Mouse (Mus musculus) myocyte (in vitro differentiated cells): Measurements from ENCODE around the gene Swt1. TPM values are rescaled to one million over a fixed set of nuclear protein-coding genes. Genes with fewer than 3 reads are reported as not detected.
A peak's percentile ranks its signal among the peaks of the same experiment; 100 is the strongest.

Experiments used
- H3K27me3 ChIP-seq: one replicate; pipeline ENCODE4 v1.6.1; 2011; ENCODE audit not compliant: control insufficient read depth, insufficient read depth, insufficient read length
- H3K36me3 ChIP-seq: one replicate; pipeline ENCODE4 v1.6.1; 2011; ENCODE audit not compliant: control insufficient read depth, insufficient read depth
- H3K4me2 ChIP-seq: one replicate; pipeline ENCODE4 v1.6.1; 2011; ENCODE audit warnings: low read depth, control low read depth
- H3K4me3 ChIP-seq: one replicate; pipeline ENCODE4 v1.5.1; 2011; ENCODE audit warnings: mild to moderate bottlenecking, control low read depth, moderate library complexity
- H3K79me2 ChIP-seq: one replicate; pipeline ENCODE4 v1.6.1; 2011; ENCODE audit not compliant: control insufficient read depth, insufficient read depth
- H3ac ChIP-seq: one replicate; pipeline ENCODE4 v1.6.1; 2011; ENCODE audit not compliant: control insufficient read depth, insufficient read length
- CEBPB ChIP-seq: IDR thresholded peaks from 2 replicates; pipeline ENCODE4 v1.6.1; 2011; ENCODE audit warnings: mild to moderate bottlenecking, moderate library complexity; ENCODE audit not compliant: poor library complexity, insufficient read depth, severe bottlenecking
- E2F4 ChIP-seq: IDR thresholded peaks from one replicate; pipeline ENCODE4 v1.6.1; 2011; ENCODE audit warnings: mild to moderate bottlenecking, control low read depth, moderate library complexity; ENCODE audit not compliant: insufficient read depth
- MAX ChIP-seq: IDR thresholded peaks from one replicate; pipeline ENCODE4 v1.6.1; 2011; ENCODE audit warnings: low read depth, mild to moderate bottlenecking, control low read depth
- MYOD1 ChIP-seq, 3 experiments: IDR thresholded peaks; one replicate each; pipeline ENCODE4 v1.6.1; 2011; ENCODE audit warnings: control low read depth in 2 of 3, low read depth in 2 of 3, mild to moderate bottlenecking in 2 of 3, moderate library complexity in 1 of 3; ENCODE audit not compliant: insufficient read length in 2 of 3, control insufficient read depth in 1 of 3
- MYOG ChIP-seq, 3 experiments: IDR thresholded peaks; one replicate each; pipeline ENCODE4 v1.6.1; 2011; ENCODE audit warnings: control low read depth in 2 of 3, low read depth in 2 of 3, mild to moderate bottlenecking in 2 of 3; ENCODE audit not compliant: insufficient read length in 2 of 3, control insufficient read depth in 1 of 3, insufficient read depth in 1 of 3
- POLR2A ChIP-seq: IDR thresholded peaks from one replicate; pipeline ENCODE4 v1.6.1; 2011; ENCODE audit warnings: low read depth, mild to moderate bottlenecking, control low read depth, moderate library complexity; ENCODE audit not compliant: insufficient read length
- POLR2AphosphoS2 ChIP-seq: IDR thresholded peaks from one replicate; pipeline ENCODE4 v1.6.1; 2011; ENCODE audit warnings: low read depth, control low read depth; ENCODE audit not compliant: insufficient read length
- REST ChIP-seq: IDR thresholded peaks from one replicate; pipeline ENCODE4 v1.6.1; 2011; ENCODE audit warnings: mild to moderate bottlenecking, control low read depth, moderate library complexity; ENCODE audit not compliant: insufficient read depth, insufficient read length
- SRF ChIP-seq: IDR thresholded peaks from one replicate; pipeline ENCODE4 v1.6.1; 2011; ENCODE audit warnings: low read depth; ENCODE audit not compliant: control insufficient read depth, insufficient read length
- TCF12 ChIP-seq: IDR thresholded peaks from one replicate; pipeline ENCODE4 v1.6.1; 2011; ENCODE audit warnings: mild to moderate bottlenecking, control low read depth; ENCODE audit not compliant: poor library complexity, insufficient read depth, severe bottlenecking
- TCF3 ChIP-seq: IDR thresholded peaks from one replicate; pipeline ENCODE4 v1.6.1; 2011; ENCODE audit warnings: low read depth, control low read depth; ENCODE audit not compliant: insufficient read length
- USF1 ChIP-seq: IDR thresholded peaks from one replicate; pipeline ENCODE4 v1.6.1; 2011; ENCODE audit warnings: low read depth, mild to moderate bottlenecking, control low read depth, moderate library complexity
- polyA plus RNA-seq: library from polyadenylated mRNA; unstranded; fragments of >200 nt; fragmentation: generic; extraction: Trizol; gene quantifications from one replicate; pipeline ENCODE4 v1.2.1, GENCODE M21; 2012; ENCODE audit warnings: missing spikeins

Swt1 gene
- polyA plus RNA-seq, 1 experiment, result 2.7 TPM

DNA sequence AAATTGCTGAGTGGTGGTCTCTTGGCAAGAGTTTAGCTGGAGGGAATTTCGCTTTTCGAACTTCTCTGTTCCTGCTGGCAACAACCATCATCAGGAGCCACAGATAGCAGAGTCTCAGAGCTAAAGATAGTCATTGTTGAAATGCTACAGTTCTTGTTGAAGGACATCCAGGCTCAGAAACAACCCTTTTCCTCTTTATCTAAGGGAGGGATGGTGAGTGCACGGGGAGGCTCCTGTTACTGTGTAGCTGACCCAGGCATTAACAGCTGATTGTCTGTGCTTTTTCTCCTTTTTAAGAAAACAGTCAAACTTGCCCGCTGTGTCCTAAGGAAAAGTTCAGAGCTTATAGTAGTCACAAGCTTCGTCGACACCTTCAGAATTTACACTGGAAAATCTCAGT, 7.2 kb upstream of the Swt1 start:
- peaks cover 17% of the 10 kb centered on the region for H3K36me3 ChIP-seq

DNA sequence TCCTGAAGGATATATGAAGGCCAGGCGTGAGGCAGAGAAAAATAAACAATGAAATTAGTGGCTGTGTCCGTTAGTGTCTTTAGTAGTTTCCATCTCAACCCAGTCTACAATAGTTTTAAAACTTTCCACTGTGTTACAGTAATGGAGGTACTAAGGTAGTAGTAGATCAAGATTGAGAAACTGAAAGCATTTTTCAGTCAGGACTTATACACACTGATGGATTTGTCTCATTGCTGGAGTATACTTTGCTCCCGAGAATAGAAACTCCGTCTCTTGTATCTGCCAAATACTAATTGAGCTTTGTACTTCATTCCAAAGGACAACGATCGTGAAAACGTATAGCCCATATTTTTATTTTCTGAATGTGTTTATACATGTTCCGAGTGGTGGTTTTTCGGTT, 1.1 kb upstream of the Swt1 start:
- H3K79me2 ChIP-seq, result peaks cover 53% of the 10 kb centered on the region
- H3K36me3 ChIP-seq, result no peaks in the 10 kb centered on the region
- peak overlapping the region; percentile 50 for H3ac ChIP-seq
- peak overlapping the region; percentile 66 for H3K4me3 ChIP-seq
- TF ChIP-seq MAX (no peak), REST (no peak), SRF (no peak)
- H3K27me3 ChIP-seq, result no peaks in the 10 kb centered on the region
- H3K4me2 ChIP-seq, result peak overlapping the region; percentile 75

More for the DNA sequence above, 7.2 kb upstream of the Swt1 start:
- H3K4me2 ChIP-seq, result no peak overlapping the region
- H3K79me2 ChIP-seq, result peaks cover 7% of the 10 kb centered on the region
- TF ChIP-seq MYOD1 (IDR thresholded peaks at IDR 0.05; ENCODE audit: control insufficient read depth in 1 of 3, insufficient read length in 2 of 3, low read depth in 2 of 3), result no peak
- TF ChIP-seq CEBPB, result no peak
- TF ChIP-seq MAX, result no peak
- TF ChIP-seq USF1, result no peak
- TF ChIP-seq REST, result no peak
- no peak for TF ChIP-seq MYOG (IDR thresholded peaks at IDR 0.05; ENCODE audit: control insufficient read depth in 1 of 3, insufficient read depth in 1 of 3, insufficient read length in 2 of 3, low read depth in 2 of 3)
- TF ChIP-seq SRF, result no peak
- TF ChIP-seq TCF12, result no peak
- TF ChIP-seq POLR2AphosphoS2, result no peak
- no peak for TF ChIP-seq POLR2A
- TF ChIP-seq TCF3, result no peak
- no peak for TF ChIP-seq E2F4
- no peaks in the 10 kb centered on the region for H3K27me3 ChIP-seq
- no peak overlapping the region for H3ac ChIP-seq
- H3K4me3 ChIP-seq, result no peak overlapping the region

DNA sequence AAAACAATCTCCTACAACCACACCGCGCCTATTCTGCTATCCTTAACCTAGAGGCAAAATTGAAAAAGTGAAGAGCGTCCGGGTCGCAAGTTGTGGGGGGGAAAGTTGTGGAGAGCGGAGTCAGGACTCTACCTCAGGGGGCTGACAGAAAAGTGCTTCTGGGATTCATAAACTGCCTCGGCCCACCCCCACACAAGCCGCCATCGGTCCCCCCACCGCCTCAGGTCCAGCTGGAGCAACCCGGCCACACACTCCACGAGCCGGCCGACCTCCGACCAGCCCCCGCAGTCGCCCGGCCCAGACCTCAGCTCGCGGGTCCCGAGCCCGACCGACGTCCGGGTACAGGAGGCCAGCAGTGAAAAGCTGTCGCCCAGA, 380 bp downstream of the Swt1 start:
- H3K27me3 ChIP-seq, result no peaks in the 10 kb centered on the region
- peak overlapping the region; percentile 50 for H3ac ChIP-seq
- TF ChIP-seq REST (no peak), USF1 (no peak), SRF (no peak), TCF3 (no peak), POLR2A (no peak)
- H3K4me3 ChIP-seq, result peak overlapping the region; percentile 66
- H3K36me3 ChIP-seq, result peaks cover 7% of the 10 kb centered on the region
- H3K79me2 ChIP-seq, result peaks cover 57% of the 10 kb centered on the region
- H3K4me2 ChIP-seq, result peak overlapping the region; percentile 87

DNA sequence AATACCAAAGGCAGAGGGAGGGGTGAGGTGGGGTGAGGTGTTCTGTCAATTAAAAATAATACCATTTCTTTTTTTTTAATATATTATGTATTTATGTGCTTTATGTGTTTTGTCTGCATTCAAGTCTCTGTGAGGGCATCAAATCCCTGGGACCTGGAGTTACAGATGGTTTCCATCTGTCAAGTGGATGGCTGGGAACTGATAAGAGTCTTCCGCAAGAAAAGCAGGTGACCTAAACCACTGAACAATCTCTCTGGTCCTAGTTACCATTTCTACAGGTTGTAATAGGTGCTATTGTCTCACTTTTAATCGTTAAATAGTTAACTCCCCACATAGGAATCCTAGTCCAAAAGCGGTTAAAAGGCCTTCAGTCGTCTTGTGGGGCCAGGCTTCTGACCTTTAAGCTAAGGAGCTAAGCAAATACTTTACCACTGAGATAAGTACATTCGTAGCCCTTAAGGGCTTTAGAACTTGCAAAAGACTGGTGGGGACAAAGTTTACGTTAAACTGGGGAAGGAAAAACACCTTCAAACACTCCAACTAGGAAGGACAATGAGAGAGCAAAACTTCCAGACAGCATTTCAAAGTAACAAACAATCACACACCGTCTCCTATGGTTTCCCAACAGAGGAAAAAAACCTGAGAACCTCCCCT, 1.2 kb downstream of the Swt1 start:
- H3K79me2 ChIP-seq, result peaks cover 57% of the 10 kb centered on the region
- no peak for TF ChIP-seq TCF12
- no peak for TF ChIP-seq POLR2A
- no peak for TF ChIP-seq SRF
- no peak for TF ChIP-seq E2F4
- TF ChIP-seq TCF3, result no peak
- TF ChIP-seq MYOD1 (IDR thresholded peaks at IDR 0.05; ENCODE audit: control insufficient read depth in 1 of 3, insufficient read length in 2 of 3, low read depth in 2 of 3), result no peak
- no peak for TF ChIP-seq REST
- no peak for TF ChIP-seq POLR2AphosphoS2
- TF ChIP-seq MAX, result no peak
- TF ChIP-seq MYOG (IDR thresholded peaks at IDR 0.05; ENCODE audit: control insufficient read depth in 1 of 3, insufficient read depth in 1 of 3, insufficient read length in 2 of 3, low read depth in 2 of 3), result no peak
- no peak for TF ChIP-seq USF1
- TF ChIP-seq CEBPB, result no peak
- peak overlapping the region; percentile 50 for H3ac ChIP-seq
- peaks cover 15% of the 10 kb centered on the region for H3K36me3 ChIP-seq
- H3K4me2 ChIP-seq, result peak overlapping the region; percentile 87
- H3K27me3 ChIP-seq, result no peaks in the 10 kb centered on the region
- peak overlapping the region; percentile 66 for H3K4me3 ChIP-seq

DNA sequence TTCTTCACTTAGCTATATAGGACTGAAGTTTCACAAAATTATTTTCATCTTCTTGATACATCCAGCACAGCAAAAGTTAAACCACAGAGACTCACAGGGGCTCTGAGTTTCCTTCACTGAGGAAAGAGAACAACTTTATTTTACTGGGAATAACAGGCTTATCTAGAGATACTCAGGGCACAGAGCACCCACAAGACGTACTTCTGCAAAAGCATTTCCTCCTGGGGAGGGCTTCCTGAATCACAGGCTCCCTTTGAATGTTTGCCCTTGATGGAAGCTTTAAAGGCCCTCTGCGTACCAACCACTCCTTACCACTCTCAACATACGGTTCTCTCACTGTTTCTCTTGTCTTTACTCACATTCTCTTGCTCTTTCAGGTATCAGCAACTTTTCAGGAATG, 6.1 kb downstream of the Swt1 start:
- TF ChIP-seq CEBPB, result no peak
- no peak for TF ChIP-seq POLR2AphosphoS2
- no peak for TF ChIP-seq USF1
- TF ChIP-seq MYOG (IDR thresholded peaks at IDR 0.05; ENCODE audit: control insufficient read depth in 1 of 3, insufficient read depth in 1 of 3, insufficient read length in 2 of 3, low read depth in 2 of 3), result no peak
- TF ChIP-seq TCF12, result no peak
- H3ac ChIP-seq, result no peak overlapping the region
- no peak overlapping the region for H3K4me2 ChIP-seq
- H3K79me2 ChIP-seq, result peaks cover 28% of the 10 kb centered on the region
- peaks cover 28% of the 10 kb centered on the region for H3K36me3 ChIP-seq
- no peaks in the 10 kb centered on the region for H3K27me3 ChIP-seq
- no peak overlapping the region for H3K4me3 ChIP-seq
